Mouse (Mus musculus): ENCODE results near the gene Ak9. TPM values are rescaled to one million over a fixed set of nuclear protein-coding genes. Genes with fewer than 3 reads are reported as not detected.
"Not testable (repeated sequence)": the region's sequence is repeated elsewhere in the genome, so short reads cannot be mapped to it uniquely, and the experiment has no call there.

Ak9 gene
- polyA plus RNA-seq, 1 experiment from 2014 or later = 0.21 TPM

DNA sequence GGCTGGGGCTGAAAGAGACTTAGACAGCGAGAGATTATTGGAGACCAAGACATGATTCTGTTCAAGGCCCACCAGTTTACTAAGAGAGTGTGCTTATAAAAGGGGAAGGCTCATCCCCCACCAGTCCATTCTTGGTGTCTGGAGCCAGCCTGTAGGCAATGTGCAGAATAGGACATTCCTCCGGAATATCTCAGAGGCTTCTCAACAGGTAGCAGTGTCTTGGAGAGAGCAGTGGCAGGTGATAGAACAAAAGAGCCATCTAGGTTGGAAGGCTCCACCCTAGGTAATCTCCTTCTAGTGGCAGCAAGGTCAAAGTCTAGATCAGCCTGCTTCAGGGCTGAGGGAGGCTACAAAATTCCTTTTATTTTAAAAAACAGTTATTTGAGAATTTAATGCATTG, 111.6 kb downstream of the Ak9 start:
- not testable (repeated sequence) for H3K4me1 ChIP-seq (ENCODE audit: control insufficient read depth, insufficient read depth, low read length); ATAC-seq (ENCODE audit: low read depth); H3K9ac ChIP-seq (ENCODE audit: low read depth, low read length); H3K4me2 ChIP-seq (ENCODE audit: low read depth, low read length); H3K4me3 ChIP-seq (ENCODE audit: low read depth, low read length); H3K27ac ChIP-seq (replicated peaks; ENCODE audit: low read depth, low read length); H3K27me3 ChIP-seq (replicated peaks; ENCODE audit: control insufficient read depth, insufficient read depth, low read length); H3K36me3 ChIP-seq (ENCODE audit: control insufficient read depth, insufficient read depth, low read length); DNase-seq (ENCODE audit: low spot score)
- H3K9me3 ChIP-seq (ENCODE audit: control insufficient read depth, low read length) = peaks cover 21% of the 10 kb centered on the region
- 89% methylated on average over 2 of the region's 2 CpGs for WGBS

DNA sequence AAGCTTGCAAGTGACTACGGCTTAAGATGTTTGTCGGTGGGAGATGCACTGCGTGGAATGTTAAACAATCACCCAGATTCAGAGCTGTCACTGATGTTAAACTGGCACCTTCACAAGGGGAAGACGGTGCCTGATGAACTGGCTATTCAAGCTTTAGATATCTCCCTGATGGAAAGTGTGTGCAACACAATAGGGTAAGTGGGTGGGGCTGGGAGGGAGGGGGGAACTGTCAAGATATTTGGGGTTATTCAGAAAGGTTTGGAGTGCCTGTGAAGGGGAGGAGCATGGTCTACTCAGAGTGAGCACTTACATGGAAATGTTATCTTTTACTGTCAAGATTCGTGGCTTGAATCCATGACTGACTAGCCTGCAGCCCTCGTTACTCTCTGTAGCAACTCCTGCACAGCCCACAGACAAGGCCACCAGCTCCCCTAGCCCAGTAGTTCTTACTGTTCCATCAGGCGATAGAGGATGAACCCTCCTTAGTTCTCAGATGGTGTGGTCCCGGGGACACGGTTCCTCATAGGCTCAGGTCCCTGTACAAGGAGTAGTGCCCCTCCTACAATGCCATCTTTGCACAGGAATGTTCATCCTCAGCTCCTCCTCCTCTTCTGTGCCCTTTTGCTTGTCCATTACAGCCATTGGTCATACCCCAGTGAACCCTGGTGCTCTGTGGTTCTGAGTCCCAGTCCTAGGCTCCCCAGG, 116.9 kb downstream of the Ak9 start:
- H3K27me3 ChIP-seq (replicated peaks; ENCODE audit: control insufficient read depth, insufficient read depth, low read length) = no peaks in the 10 kb centered on the region
- no peak overlapping the region for H3K4me3 ChIP-seq (ENCODE audit: low read depth, low read length)
- no peak overlapping the region for H3K27ac ChIP-seq (replicated peaks; ENCODE audit: low read depth, low read length)
- no peaks in the 10 kb centered on the region for H3K4me1 ChIP-seq (ENCODE audit: control insufficient read depth, insufficient read depth, low read length)
- no peaks in the 10 kb centered on the region for H3K36me3 ChIP-seq (ENCODE audit: control insufficient read depth, insufficient read depth, low read length)
- H3K4me2 ChIP-seq (ENCODE audit: low read depth, low read length) = no peak overlapping the region
- DNase-seq (ENCODE audit: low spot score) = no peak
- whole genome bisulfite sequencing = 73% methylated on average over 9 of the region's 9 CpGs
- H3K9ac ChIP-seq (ENCODE audit: low read depth, low read length) = no peak overlapping the region
- no peak for ATAC-seq (ENCODE audit: low read depth)
- H3K9me3 ChIP-seq (ENCODE audit: control insufficient read depth, low read length) = peaks cover 15% of the 10 kb centered on the region

DNA sequence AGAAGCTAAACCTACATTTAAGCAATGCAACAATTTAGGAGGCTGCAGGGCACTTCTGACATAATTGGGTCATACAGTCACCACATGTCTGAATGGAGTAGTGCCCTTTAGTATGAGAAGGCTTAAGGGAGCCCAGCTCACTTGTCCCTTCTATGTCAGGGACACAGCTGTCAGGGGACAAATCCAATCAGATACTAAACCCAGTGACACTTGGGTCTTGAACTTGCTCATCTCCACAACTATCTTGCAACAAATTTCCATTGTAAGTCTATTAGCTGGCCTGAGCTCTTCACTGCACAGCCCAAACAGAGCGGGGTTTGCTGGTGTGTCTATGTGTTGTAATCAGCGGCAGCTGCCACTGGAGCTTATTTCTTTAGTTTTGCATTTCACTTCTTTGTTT, 119.9 kb downstream of the Ak9 start:
- no peak overlapping the region for H3K4me3 ChIP-seq (ENCODE audit: low read depth, low read length)
- WGBS = 75% methylated on average over 2 of the region's 2 CpGs
- H3K27me3 ChIP-seq (replicated peaks; ENCODE audit: control insufficient read depth, insufficient read depth, low read length) = no peaks in the 10 kb centered on the region
- no peaks in the 10 kb centered on the region for H3K4me1 ChIP-seq (ENCODE audit: control insufficient read depth, insufficient read depth, low read length)
- no peak overlapping the region for H3K9ac ChIP-seq (ENCODE audit: low read depth, low read length)
- DNase-seq (ENCODE audit: low spot score) = no peak
- no peaks in the 10 kb centered on the region for H3K9me3 ChIP-seq (ENCODE audit: control insufficient read depth, low read length)
- no peak for ATAC-seq (ENCODE audit: low read depth)
- H3K36me3 ChIP-seq (ENCODE audit: control insufficient read depth, insufficient read depth, low read length) = no peaks in the 10 kb centered on the region
- H3K27ac ChIP-seq (replicated peaks; ENCODE audit: low read depth, low read length) = no peak overlapping the region
- H3K4me2 ChIP-seq (ENCODE audit: low read depth, low read length) = no peak overlapping the region

DNA sequence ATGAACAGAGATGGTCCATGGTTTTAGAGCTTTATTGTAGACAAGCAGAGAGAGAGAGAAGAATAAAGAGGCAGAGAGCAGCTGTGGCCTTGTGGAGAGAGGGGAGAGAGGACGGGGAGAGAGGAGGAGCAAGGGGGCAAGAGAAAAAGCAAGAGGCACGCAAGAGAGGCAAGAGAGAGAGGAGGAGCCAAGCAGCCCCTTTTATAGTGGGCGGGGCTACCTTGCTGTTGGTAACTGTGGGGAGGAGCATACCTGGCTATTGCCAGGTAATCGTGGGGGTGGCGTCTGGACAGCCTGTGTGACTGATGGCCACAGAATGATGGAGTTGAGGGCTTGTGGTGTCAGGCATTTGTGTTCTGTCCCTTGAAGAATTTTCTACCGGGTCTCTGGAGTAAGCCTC, 122.6 kb downstream of the Ak9 start:
- ATAC-seq (ENCODE audit: low read depth) (no peak), DNase-seq (ENCODE audit: low spot score) (no peak)
- no peaks in the 10 kb centered on the region for H3K36me3 ChIP-seq (ENCODE audit: control insufficient read depth, insufficient read depth, low read length)
- H3K27ac ChIP-seq (replicated peaks; ENCODE audit: low read depth, low read length) = no peak overlapping the region
- H3K27me3 ChIP-seq (replicated peaks; ENCODE audit: control insufficient read depth, insufficient read depth, low read length) = no peaks in the 10 kb centered on the region
- no peaks in the 10 kb centered on the region for H3K9me3 ChIP-seq (ENCODE audit: control insufficient read depth, low read length)
- H3K4me2 ChIP-seq (ENCODE audit: low read depth, low read length) = no peak overlapping the region
- H3K4me1 ChIP-seq (ENCODE audit: control insufficient read depth, insufficient read depth, low read length) = no peaks in the 10 kb centered on the region
- no peak overlapping the region for H3K4me3 ChIP-seq (ENCODE audit: low read depth, low read length)
- no peak overlapping the region for H3K9ac ChIP-seq (ENCODE audit: low read depth, low read length)
- WGBS = 47% methylated on average over 4 of the region's 6 CpGs

DNA sequence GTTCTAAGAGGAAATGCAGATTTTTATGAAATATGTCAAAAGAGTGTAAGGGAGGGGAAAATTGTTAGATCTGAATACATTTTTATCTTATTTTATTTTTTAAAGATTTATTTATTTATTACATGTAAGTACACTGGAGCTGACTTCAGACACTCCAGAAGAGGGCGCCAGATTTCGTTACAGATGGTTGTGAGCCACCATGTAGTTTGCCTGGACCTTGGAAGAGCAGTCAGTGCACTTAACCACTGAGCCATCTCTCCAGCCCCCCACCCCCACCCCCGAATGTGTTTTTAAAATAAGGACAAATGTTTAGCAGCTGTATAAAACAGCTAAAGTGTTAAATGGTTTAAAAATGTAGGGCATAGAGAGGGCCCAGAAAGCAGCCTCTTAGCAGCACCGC, 130.8 kb downstream of the Ak9 start:
- Histone ChIP-seq H3K4me3 (ENCODE audit: low read depth, low read length) (no peak overlapping the region), H3K4me1 (ENCODE audit: control insufficient read depth, insufficient read depth, low read length) (no peaks in the 10 kb centered on the region), H3K36me3 (ENCODE audit: control insufficient read depth, insufficient read depth, low read length) (no peaks in the 10 kb centered on the region), H3K27ac (replicated peaks; ENCODE audit: low read depth, low read length) (no peak overlapping the region), H3K4me2 (ENCODE audit: low read depth, low read length) (no peak overlapping the region), H3K9ac (ENCODE audit: low read depth, low read length) (no peak overlapping the region), H3K9me3 (ENCODE audit: control insufficient read depth, low read length) (no peaks in the 10 kb centered on the region), H3K27me3 (replicated peaks; ENCODE audit: control insufficient read depth, insufficient read depth, low read length) (no peaks in the 10 kb centered on the region)
- WGBS = 26% methylated on average over 4 of the region's 4 CpGs
- ATAC-seq (ENCODE audit: low read depth) (no peak), DNase-seq (ENCODE audit: low spot score) (peak; percentile 58)

DNA sequence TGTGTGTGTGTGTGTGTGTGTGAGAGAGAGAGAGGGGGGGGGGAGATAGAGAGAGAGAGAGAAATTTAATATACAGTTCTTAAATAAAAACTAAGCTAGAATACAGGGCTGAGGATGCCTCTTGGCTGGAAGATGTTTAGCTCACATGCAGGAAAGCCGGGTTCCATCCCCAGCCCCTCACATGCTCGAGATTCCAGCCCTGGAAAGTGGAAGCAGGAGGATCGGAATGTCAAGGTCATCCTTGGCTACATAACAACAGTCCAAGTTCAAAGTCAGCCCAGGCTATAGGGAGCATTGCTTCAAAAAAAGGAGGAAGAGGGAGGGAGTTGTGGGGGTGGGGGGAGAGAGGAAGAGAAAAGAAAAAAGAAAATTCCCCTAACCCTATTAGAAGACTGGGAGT, 131.4 kb downstream of the Ak9 start:
- Histone ChIP-seq H3K4me3 (ENCODE audit: low read depth, low read length) (no peak overlapping the region), H3K9me3 (ENCODE audit: control insufficient read depth, low read length) (no peaks in the 10 kb centered on the region)
- 24% methylated on average over 3 of the region's 3 CpGs for WGBS

DNA sequence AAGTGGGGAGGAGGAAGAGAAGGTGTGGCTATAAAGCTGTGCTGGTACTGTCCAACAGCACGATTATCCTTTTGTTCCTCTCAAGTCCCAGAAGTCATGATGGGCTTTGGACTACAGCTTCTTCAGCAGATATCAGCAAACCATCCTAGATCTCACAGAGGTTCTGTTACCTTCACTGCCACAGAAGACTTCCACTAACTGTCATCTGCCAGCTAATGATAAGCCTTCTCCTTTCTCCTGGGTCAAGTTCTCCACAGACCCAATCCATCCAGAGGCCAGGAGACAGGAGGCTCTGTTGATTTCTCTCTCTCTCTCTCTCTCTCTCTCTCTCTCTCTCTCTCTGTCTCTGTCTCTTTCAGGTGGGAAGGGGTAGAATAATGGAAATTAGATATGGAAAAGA, 144.4 kb downstream of the Ak9 start:
- Histone ChIP-seq H3K4me1 (ENCODE audit: control insufficient read depth, insufficient read depth, low read length) (no peaks in the 10 kb centered on the region), H3K36me3 (ENCODE audit: control insufficient read depth, insufficient read depth, low read length) (peaks cover 12% of the 10 kb centered on the region), H3K9me3 (ENCODE audit: control insufficient read depth, low read length) (no peaks in the 10 kb centered on the region), H3K9ac (ENCODE audit: low read depth, low read length) (no peak overlapping the region), H3K27me3 (replicated peaks; ENCODE audit: control insufficient read depth, insufficient read depth, low read length) (no peaks in the 10 kb centered on the region), H3K4me3 (ENCODE audit: low read depth, low read length) (no peak overlapping the region), H3K27ac (replicated peaks; ENCODE audit: low read depth, low read length) (no peak overlapping the region), H3K4me2 (ENCODE audit: low read depth, low read length) (no peak overlapping the region)
- no peak for DNase-seq (ENCODE audit: low spot score)
- WGBS = 76% methylated on average over 1 of the region's 1 CpGs
- no peak for ATAC-seq (ENCODE audit: low read depth)

More for the DNA sequence above, 131.4 kb downstream of the Ak9 start:
- no peak for DNase-seq (ENCODE audit: low spot score)
- H3K27me3 ChIP-seq (replicated peaks; ENCODE audit: control insufficient read depth, insufficient read depth, low read length) = no peaks in the 10 kb centered on the region
- H3K4me1 ChIP-seq (ENCODE audit: control insufficient read depth, insufficient read depth, low read length) = no peaks in the 10 kb centered on the region
- no peaks in the 10 kb centered on the region for H3K36me3 ChIP-seq (ENCODE audit: control insufficient read depth, insufficient read depth, low read length)
- H3K27ac ChIP-seq (replicated peaks; ENCODE audit: low read depth, low read length) = no peak overlapping the region
- no peak overlapping the region for H3K9ac ChIP-seq (ENCODE audit: low read depth, low read length)
- no peak overlapping the region for H3K4me2 ChIP-seq (ENCODE audit: low read depth, low read length)
- no peak for ATAC-seq (ENCODE audit: low read depth)

DNA sequence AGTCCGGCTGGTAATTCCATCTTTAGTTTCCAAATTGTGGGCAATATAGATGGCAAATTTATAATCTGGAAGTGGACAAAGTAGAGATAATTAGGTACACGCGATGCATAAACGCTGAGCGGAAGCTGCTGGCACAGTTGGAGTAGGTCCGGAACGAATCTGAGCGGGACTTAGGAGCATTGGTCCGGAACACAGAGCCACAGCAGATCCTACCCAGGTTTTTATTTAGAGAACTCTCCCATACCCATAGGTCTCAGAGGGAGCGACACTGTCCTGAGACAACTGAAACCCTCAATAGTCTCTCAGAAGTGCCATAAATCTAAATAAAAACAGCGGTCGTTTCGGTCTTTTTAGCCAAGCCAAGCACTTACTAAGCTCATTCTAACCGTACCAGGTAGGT, 145.9 kb downstream of the Ak9 start:
- ATAC-seq (ENCODE audit: low read depth) (peak; percentile 69), DNase-seq (ENCODE audit: low spot score) (peak; percentile 24)
- no peaks in the 10 kb centered on the region for H3K9me3 ChIP-seq (ENCODE audit: control insufficient read depth, low read length)
- H3K4me1 ChIP-seq (ENCODE audit: control insufficient read depth, insufficient read depth, low read length) = no peaks in the 10 kb centered on the region
- H3K36me3 ChIP-seq (ENCODE audit: control insufficient read depth, insufficient read depth, low read length) = peaks cover 26% of the 10 kb centered on the region
- H3K27me3 ChIP-seq (replicated peaks; ENCODE audit: control insufficient read depth, insufficient read depth, low read length) = no peaks in the 10 kb centered on the region
- H3K4me3 ChIP-seq (ENCODE audit: low read depth, low read length) = peak overlapping the region; percentile 94
- 10% methylated on average over 14 of the region's 14 CpGs for WGBS
- H3K27ac ChIP-seq (replicated peaks; ENCODE audit: low read depth, low read length) = peak overlapping the region; percentile 54
- peak overlapping the region; percentile 55 for H3K4me2 ChIP-seq (ENCODE audit: low read depth, low read length)
- H3K9ac ChIP-seq (ENCODE audit: low read depth, low read length) = peak overlapping the region; percentile 87

DNA sequence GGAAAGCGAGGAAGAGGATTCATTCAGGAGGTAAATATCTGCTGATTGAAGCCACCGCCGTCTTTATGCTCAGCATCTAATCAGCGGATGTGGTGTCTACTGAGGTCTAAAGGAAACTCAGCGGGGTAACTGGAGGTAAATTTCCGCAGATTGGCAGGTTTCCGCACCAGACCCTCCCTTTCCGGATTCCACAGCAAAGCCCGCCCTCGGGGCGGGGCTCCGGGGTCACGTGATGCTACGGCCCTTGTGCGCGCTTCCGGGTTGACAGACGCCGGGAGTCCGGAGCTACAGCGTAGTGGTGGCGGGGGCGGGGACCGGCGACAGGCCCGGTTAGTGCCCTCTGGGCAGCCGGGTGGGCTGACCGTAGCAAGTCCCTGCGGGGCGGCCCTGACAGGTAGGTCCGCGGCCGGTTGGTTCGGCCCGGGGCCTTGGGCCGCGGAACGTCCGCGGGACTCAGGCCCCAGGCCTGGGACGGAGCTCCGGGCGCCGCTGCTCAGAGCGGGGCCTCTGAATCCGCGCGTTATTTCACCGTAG, 146.4 kb downstream of the Ak9 start, which contains the start of gene Zbtb24:
Gene Zbtb24 (plus strand): TSS at position 247 of the 534 bp plus-strand sequence.
- peaks cover 31% of the 10 kb centered on the region for H3K36me3 ChIP-seq (ENCODE audit: control insufficient read depth, insufficient read depth, low read length)
- no peaks in the 10 kb centered on the region for H3K4me1 ChIP-seq (ENCODE audit: control insufficient read depth, insufficient read depth, low read length)
- peak within 1 kb of the TSS; percentile 63 for H3K4me2 ChIP-seq (ENCODE audit: low read depth, low read length)
- no peaks in the 10 kb centered on the region for H3K9me3 ChIP-seq (ENCODE audit: control insufficient read depth, low read length)
- H3K27ac ChIP-seq (replicated peaks; ENCODE audit: low read depth, low read length) = peak within 1 kb of the TSS; percentile 80
- DNase-seq (ENCODE audit: low spot score) = peak; percentile 97
- H3K4me3 ChIP-seq (ENCODE audit: low read depth, low read length) = peak within 1 kb of the TSS; percentile 94
- peak within 1 kb of the TSS; percentile 87 for H3K9ac ChIP-seq (ENCODE audit: low read depth, low read length)
- under 1% methylated on average over 44 of the region's 49 CpGs for whole genome bisulfite sequencing
- ATAC-seq (ENCODE audit: low read depth) = peak; percentile 94
- no peaks in the 10 kb centered on the region for H3K27me3 ChIP-seq (replicated peaks; ENCODE audit: control insufficient read depth, insufficient read depth, low read length)

All from embryonic facial prominence, embryonic 14.5 days (tissue).